Mouse (Mus musculus): ENCODE data around the gene Dpm1. TPM values are rescaled to one million over a fixed set of nuclear protein-coding genes. Genes with fewer than 3 reads are reported as not detected.

Dpm1 gene
- total RNA-seq, 2 experiments from 2014 or later: 59.4 to 64.5 TPM

DNA sequence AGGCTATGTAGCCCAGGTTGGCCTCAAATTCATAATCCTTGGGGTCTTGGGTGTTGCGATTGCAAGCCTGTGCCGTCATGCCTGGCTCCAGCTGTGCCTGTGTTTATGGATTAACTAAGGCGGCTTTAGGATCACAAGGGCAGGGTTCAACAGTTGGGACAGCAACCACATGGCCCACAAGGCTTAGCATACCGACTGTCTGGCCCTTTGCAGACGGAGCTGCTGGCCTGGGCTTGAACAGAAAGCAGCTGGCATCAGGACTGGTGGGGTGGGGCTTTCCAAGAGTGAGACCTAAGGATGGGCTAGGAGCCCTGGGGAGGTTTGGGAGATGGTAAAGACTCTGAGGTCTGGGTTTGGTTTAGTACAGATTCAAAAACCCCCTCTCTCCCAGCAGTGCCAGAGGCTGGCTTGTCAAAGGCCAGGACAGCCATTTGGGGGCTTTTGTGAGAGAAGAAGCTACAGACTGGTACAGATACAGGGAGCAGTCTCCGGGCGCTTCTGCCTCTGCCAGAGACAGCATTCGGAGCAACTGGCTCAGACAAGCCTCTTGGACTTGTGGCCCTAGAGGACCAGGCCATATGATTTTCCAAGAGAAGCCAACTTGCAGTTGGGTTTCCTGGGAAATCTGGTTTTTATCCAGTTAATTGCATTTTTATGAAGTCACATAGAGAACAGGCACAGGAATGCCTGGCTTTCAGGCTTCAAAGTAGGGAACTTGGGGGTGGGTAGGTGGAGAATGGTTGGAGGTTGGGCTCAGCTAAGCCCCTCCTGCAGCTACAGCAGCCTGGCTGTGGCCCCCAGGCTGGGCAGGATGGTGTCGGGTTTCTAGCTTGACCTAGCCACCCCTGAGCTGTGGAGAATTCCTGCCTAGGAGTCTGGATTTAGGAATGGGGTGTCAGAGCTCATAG lies 61.2 kb downstream of the Dpm1 start:
- intact Hi-C loops (cut with DNase I): no loop called here
- DNase-seq: peak in 1 of 2 experiments; percentile 23

DNA sequence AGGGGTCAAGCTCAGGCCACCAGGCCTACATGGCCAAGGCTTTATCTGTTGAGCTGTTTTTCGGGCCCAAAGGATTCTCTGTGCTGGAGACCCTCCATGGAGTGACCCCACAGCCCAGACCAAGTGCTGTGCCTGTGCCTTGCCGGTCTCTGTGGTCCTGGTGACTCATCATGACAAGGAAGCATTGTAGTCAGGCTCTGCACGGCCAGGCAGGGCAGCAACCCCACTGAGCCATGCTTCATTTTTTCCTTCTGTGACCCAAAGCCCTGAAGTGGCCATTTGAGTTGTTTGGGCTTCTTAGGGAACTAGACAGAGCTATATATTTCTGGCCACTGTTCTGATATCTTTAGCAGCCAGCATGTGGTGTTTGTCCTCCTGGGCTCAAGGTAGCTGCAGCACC lies 62.6 kb downstream of the Dpm1 start:
- intact Hi-C loops (cut with DNase I): no loop called here
- DNase-seq: no peak

DNA sequence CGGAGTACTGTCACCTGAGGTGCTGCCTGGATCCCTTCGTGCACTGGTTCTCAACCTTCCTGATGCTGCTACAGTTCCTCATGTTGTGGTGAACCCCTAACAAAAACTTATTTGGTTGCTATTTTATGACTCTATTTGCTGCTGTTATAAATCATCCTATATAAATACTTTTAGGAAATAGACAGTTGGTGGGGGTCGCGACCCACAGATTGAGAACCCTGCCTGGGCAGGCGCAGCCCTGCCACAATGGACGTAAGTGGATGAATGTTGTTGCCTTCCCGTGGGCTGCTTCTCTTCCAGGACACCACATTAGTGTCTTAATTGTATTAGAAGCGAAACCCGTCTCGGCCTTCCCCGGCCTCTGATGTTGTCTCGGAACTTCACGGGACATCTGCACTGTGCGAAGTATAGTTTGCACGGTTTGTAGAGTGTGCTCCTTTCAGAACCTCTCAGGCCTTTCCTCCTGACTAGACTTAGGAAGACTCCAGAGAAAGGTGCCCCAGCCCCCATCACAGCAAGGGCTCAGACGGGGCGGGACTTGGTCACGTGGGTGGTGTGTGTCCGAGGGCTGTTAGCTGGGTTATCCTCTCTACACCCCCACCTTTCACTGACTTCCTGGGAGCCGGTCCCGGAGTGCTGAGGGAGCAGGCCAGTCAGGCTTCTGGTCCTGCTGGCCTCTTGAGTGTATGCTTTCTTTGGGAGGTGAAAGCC lies 63.5 kb downstream of the Dpm1 start:
- intact Hi-C loops (cut with DNase I): no loop called here

DNA sequence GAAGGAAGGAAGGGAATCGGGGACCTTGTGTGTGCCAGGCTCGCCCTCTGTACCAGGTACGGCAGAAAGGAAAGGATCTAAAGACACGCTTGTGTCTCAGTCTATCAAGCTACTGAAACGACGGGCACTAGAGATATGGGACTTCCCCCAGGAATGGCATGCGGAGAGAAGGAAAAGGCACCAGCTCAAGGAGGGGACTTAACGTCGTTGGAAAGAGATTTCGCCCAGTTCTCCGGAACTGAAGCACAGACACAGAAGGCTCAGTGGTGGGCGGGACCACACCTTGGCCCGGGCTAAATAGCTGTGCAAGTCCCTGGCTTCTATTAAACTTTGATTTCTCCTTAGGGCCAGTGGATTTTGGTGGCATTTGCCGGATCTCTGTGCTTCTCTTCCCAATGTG lies 68.4 kb downstream of the Dpm1 start:
- intact Hi-C loops (cut with DNase I): no loop called here
- no peak for DNase-seq

More for the DNA sequence above, 63.5 kb downstream of the Dpm1 start:
- peak in 1 of 2 experiments; percentile 28 for DNase-seq

DNA sequence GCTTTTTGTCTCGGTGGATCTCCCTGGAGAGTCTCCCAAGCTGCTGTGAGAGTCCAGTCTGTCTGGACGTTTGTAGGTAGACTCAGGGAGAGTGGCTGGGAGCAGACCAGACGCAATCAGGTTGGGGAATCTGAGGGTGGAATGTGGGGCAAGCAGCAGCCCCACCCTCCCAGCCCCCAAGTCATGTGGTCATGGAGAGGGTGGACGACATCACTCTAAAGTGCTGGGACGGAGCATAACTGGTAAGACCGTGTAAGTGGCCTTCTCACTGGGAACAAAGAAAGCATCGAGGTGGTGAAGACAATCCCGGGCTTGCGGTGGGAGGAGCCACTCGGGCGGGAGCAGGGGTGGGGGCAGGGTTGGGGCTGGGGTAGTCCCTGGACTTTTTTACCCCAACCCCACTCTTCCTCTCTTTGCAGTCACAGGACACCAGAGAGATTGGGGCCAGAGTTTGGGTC lies 68.8 kb downstream of the Dpm1 start:
- no peak for DNase-seq
- intact Hi-C loops (cut with DNase I): no loop called here

DNA sequence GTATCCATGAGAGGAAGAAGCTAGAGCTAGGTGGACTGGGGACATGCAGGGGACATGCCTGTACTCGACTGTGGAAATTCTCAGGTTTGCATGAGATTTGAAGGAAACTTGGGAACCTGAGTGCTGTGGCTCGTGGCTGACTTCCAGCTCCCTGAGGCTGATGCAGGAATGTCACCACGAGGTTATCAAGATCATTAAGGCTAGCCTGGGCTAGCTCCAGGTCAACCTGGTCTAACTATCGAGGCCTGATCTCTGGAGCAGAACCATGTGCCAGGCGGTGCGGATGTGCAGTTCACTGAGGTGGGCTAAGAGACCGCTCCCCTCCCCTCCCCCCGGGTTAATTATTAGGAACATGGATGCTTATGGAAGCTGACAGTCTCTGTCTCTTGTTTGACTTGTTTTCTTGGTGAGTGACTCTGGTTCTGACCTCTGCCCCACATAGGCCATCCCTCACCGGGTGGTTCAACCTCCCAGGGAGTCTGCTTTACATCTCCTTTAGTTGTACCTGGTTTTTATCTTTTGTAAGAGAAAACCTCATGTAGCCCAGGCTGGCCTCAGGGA lies 69.9 kb downstream of the Dpm1 start:
- intact Hi-C loops (cut with DNase I): no loop called here
- DNase-seq: no peak

Small RNA genes within 50 kb of the gene (microRNA-seq; reads per million reads assigned to microRNA genes)
- 0 reads per million in 2 experiments for gene Gm24561

Other genes starting within 250 kb of the Dpm1 start
- gene Ripor3, start 220.0 kb downstream of the Dpm1 start, total RNA-seq (2021): under 1 TPM; 0.91 to 0.97 TPM
- 1 to 10 TPM; 3.4 to 4.9 TPM for gene Pard6b, start 149.6 kb downstream of the Dpm1 start, total RNA-seq (2021)
- 10 to 100 TPM; 47.0 to 53.1 TPM for gene Adnp, start 23.5 kb downstream of the Dpm1 start, total RNA-seq (2021)
- gene Gm20716, start 227 bp downstream of the Dpm1 start, total RNA-seq (2021): 10 to 100 TPM; 21.0 to 24.2 TPM
- gene Mocs3, start within 50 bp of the Dpm1 start, total RNA-seq (2021): 1 to 10 TPM; 6.1 to 7.4 TPM
- gene Kcng1, start 51.1 kb upstream of the Dpm1 start, total RNA-seq (2021): under 1 TPM; 0.07 to 0.36 TPM